Mouse (Mus musculus): ENCODE measurements around the gene Rps4x. TPM values are rescaled to one million over a fixed set of nuclear protein-coding genes. Genes with fewer than 3 reads are reported as not detected.

The Rps4x gene
- polyA plus RNA-seq, 1 experiment = 14.4 TPM

DNA sequence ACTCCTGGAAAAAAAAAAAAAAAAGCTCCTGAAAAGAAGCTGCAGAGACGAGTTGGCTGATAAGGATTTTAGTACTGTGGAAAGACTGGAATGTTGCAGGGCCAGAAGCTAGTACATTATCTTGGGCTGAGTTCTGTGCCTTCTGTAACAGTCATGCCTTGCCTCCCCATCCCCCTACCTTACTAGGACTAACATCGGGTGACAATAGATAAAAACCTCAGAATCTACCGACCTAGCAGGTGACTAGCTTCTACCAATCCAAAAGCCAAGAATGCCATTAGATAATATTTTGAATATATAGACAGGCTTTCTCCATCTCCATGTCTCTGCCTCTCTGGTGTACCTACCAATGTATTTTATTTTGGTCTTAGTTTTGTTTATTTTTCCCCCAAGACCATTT is 18.3 kb downstream of the Rps4x start:
- no peaks in the 10 kb centered on the region for H3K36me3 ChIP-seq (ENCODE audit: control insufficient read depth)
- H3K4me1 ChIP-seq (ENCODE audit: control insufficient read depth) = peaks cover 18% of the 10 kb centered on the region
- no peak overlapping the region for H3K4me3 ChIP-seq (replicated peaks)
- TF ChIP-seq GATA1 (IDR thresholded peaks at IDR 0.05; ENCODE audit: low read length) (no peak), TAL1 (IDR thresholded peaks at IDR 0.05; ENCODE audit: low read length) (no peak)
- H3K27me3 ChIP-seq (ENCODE audit: control insufficient read depth) = peaks cover 3% of the 10 kb centered on the region; the same call in 1 of the 2 replicates
- H3K9me3 ChIP-seq (ENCODE audit: control insufficient read depth, low read length) = no peaks in the 10 kb centered on the region

DNA sequence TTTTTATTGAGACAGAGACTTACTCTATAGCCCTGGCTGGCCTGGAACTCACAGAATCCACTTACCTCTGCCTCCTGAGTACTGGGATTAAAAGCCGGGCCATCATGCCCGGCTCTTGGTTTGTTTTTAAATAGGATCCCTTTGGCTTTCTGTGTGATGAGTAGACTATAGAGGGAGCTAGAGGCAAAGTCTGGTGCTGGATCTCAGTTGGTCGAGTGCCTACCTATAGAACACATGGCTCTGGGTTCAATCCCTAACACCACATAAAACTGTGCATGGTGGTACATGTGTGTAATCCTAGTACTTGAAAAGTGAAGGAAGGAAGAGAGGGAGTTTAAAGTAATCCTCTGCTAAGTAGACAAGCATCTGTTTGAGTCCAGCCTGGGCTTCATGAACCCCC is 19.1 kb downstream of the Rps4x start:
- Histone ChIP-seq H3K36me3 (ENCODE audit: control insufficient read depth) (no peaks in the 10 kb centered on the region), H3K4me1 (ENCODE audit: control insufficient read depth) (peaks cover 17% of the 10 kb centered on the region), H3K4me3 (replicated peaks) (no peak overlapping the region), H3K27me3 (ENCODE audit: control insufficient read depth) (peaks cover 3% of the 10 kb centered on the region; the same call in 1 of the 2 replicates), H3K9me3 (ENCODE audit: control insufficient read depth, low read length) (no peaks in the 10 kb centered on the region)
- TF ChIP-seq TAL1 (IDR thresholded peaks at IDR 0.05; ENCODE audit: low read length) = no peak
- TF ChIP-seq GATA1 (IDR thresholded peaks at IDR 0.05; ENCODE audit: low read length) = no peak

DNA sequence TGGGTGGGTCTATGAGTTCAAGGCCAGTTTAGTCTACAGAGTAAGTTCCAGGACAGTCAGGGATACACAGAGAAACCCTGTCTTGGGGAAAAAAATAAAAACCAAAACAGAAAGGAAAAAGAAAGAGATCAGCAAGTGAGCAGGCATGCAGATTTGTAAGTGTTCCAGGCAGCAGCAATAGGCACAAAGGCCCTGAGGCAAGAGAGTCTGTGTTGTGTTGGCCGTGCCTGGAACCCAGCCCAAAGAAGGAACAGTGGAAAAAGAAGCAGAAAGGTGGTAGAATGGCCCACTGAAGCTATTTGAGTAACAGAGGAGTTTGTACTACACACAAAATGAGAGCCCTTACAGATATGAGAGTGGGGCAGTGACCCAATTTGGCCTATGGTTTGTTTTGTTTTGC is 19.5 kb downstream of the Rps4x start:
- Histone ChIP-seq H3K4me3 (replicated peaks) (no peak overlapping the region), H3K9me3 (ENCODE audit: control insufficient read depth, low read length) (no peaks in the 10 kb centered on the region), H3K36me3 (ENCODE audit: control insufficient read depth) (no peaks in the 10 kb centered on the region), H3K27me3 (ENCODE audit: control insufficient read depth) (peaks cover 3% of the 10 kb centered on the region; the same call in 1 of the 2 replicates), H3K4me1 (ENCODE audit: control insufficient read depth) (peaks cover 17% of the 10 kb centered on the region)
- TF ChIP-seq TAL1 (IDR thresholded peaks at IDR 0.05; ENCODE audit: low read length) = no peak
- no peak for TF ChIP-seq GATA1 (IDR thresholded peaks at IDR 0.05; ENCODE audit: low read length)

DNA sequence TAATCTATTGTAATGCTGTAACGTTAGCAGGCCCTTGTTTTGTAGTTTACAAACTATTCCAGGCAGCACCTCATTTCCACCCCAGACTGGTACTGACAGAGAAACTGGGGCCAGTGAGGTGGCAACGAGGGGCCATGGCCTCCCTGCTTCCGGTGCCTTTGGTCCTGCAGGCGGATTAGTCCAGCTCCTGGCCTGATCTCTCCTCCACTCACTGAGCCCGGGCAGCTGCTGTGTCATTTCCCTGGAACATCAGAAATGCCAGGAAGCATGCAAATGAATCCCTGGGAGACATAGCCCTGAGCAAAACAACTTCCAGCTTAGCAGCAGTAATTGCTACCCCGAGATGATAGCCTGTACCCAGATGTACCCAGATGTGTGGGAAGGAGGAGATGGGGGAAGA is 22.2 kb downstream of the Rps4x start:
- H3K4me1 ChIP-seq (ENCODE audit: control insufficient read depth) = peaks cover 16% of the 10 kb centered on the region
- no peaks in the 10 kb centered on the region for H3K36me3 ChIP-seq (ENCODE audit: control insufficient read depth)
- peaks cover 3% of the 10 kb centered on the region; the same call in 1 of the 2 replicates for H3K27me3 ChIP-seq (ENCODE audit: control insufficient read depth)
- no peak for TF ChIP-seq GATA1 (IDR thresholded peaks at IDR 0.05; ENCODE audit: low read length)
- TF ChIP-seq TAL1 (IDR thresholded peaks at IDR 0.05; ENCODE audit: low read length) = no peak
- no peaks in the 10 kb centered on the region for H3K9me3 ChIP-seq (ENCODE audit: control insufficient read depth, low read length)
- no peak overlapping the region for H3K4me3 ChIP-seq (replicated peaks)

GRCm38 (mm10) chrX:102166521-102166920 is 22.7 kb downstream of the Rps4x start:
- Histone ChIP-seq H3K36me3 (ENCODE audit: control insufficient read depth) (no peaks in the 10 kb centered on the region), H3K4me1 (ENCODE audit: control insufficient read depth) (peaks cover 12% of the 10 kb centered on the region), H3K27me3 (ENCODE audit: control insufficient read depth) (peaks cover 3% of the 10 kb centered on the region; the same call in 1 of the 2 replicates), H3K9me3 (ENCODE audit: control insufficient read depth, low read length) (no peaks in the 10 kb centered on the region), H3K4me3 (replicated peaks) (no peak overlapping the region)
- TF ChIP-seq TAL1 (IDR thresholded peaks at IDR 0.05; ENCODE audit: low read length) = no peak

DNA sequence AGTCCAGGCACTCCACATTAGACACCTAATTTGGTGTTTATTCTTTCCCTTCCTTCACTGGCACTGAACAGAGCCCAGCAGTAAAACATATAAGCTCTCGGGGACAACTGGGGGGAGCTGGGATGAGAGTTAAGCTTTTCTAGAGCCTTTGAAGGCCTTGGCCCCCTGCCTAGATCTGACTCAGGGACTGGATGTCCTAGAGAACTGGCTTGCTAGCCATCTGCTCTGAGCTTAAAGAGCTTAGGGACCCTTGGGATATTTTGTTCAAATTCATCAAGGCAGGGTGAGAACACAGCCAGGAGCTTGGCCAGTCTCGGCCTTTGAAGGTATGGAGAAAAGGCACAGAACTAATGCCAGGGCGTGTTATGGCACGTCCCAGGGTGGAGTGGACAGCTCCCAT is 25.7 kb downstream of the Rps4x start:
- Histone ChIP-seq H3K27me3 (ENCODE audit: control insufficient read depth) (peaks cover 3% of the 10 kb centered on the region; the same call in 1 of the 2 replicates), H3K4me1 (ENCODE audit: control insufficient read depth) (no peaks in the 10 kb centered on the region), H3K4me3 (replicated peaks) (no peak overlapping the region), H3K9me3 (ENCODE audit: control insufficient read depth, low read length) (no peaks in the 10 kb centered on the region), H3K36me3 (ENCODE audit: control insufficient read depth) (no peaks in the 10 kb centered on the region)
- TF ChIP-seq TAL1 (IDR thresholded peaks at IDR 0.05; ENCODE audit: low read length) (no peak), GATA1 (IDR thresholded peaks at IDR 0.05; ENCODE audit: low read length) (no peak)

- Histone ChIP-seq H3K4me1 (ENCODE audit: control insufficient read depth) (peaks cover under 1% of the 10 kb centered on the region; the same call in 1 of the 2 replicates), H3K9me3 (ENCODE audit: control insufficient read depth, low read length) (no peaks in the 10 kb centered on the region), H3K27me3 (ENCODE audit: control insufficient read depth) (peaks cover 3% of the 10 kb centered on the region; the same call in 1 of the 2 replicates), H3K36me3 (ENCODE audit: control insufficient read depth) (no peaks in the 10 kb centered on the region), H3K4me3 (replicated peaks) (no peak overlapping the region)
- TF ChIP-seq GATA1 (IDR thresholded peaks at IDR 0.05; ENCODE audit: low read length) (no peak), TAL1 (IDR thresholded peaks at IDR 0.05; ENCODE audit: low read length) (no peak)
These were observed 26.1 kb downstream of the Rps4x start for GRCm38 (mm10) chrX:102163096-102163495.

GRCm38 (mm10) chrX:102160528-102160927 is 28.7 kb downstream of the Rps4x start:
- TF ChIP-seq TAL1 (IDR thresholded peaks at IDR 0.05; ENCODE audit: low read length) = no peak
- TF ChIP-seq GATA1 (IDR thresholded peaks at IDR 0.05; ENCODE audit: low read length) = no peak
- Histone ChIP-seq H3K36me3 (ENCODE audit: control insufficient read depth) (no peaks in the 10 kb centered on the region; the same call in 1 of the 2 replicates), H3K27me3 (ENCODE audit: control insufficient read depth) (no peaks in the 10 kb centered on the region), H3K4me3 (replicated peaks) (no peak overlapping the region), H3K4me1 (ENCODE audit: control insufficient read depth) (peaks cover 12% of the 10 kb centered on the region), H3K9me3 (ENCODE audit: control insufficient read depth, low read length) (peaks cover 2% of the 10 kb centered on the region; the same call in 1 of the 2 replicates)

- Histone ChIP-seq H3K36me3 (ENCODE audit: control insufficient read depth) (no peaks in the 10 kb centered on the region; the same call in none of the 2 replicates), H3K4me3 (replicated peaks) (no peak overlapping the region), H3K27me3 (ENCODE audit: control insufficient read depth) (no peaks in the 10 kb centered on the region), H3K9me3 (ENCODE audit: control insufficient read depth, low read length) (peaks cover 2% of the 10 kb centered on the region; the same call in 1 of the 2 replicates), H3K4me1 (ENCODE audit: control insufficient read depth) (peaks cover 14% of the 10 kb centered on the region)
- TF ChIP-seq GATA1 (IDR thresholded peaks at IDR 0.05; ENCODE audit: low read length) = no peak
- no peak for TF ChIP-seq TAL1 (IDR thresholded peaks at IDR 0.05; ENCODE audit: low read length)
These were observed 29.4 kb downstream of the Rps4x start for GRCm38 (mm10) chrX:102159778-102160177.

GRCm38 (mm10) chrX:102157423-102157791 is 31.8 kb downstream of the Rps4x start:
- Histone ChIP-seq H3K4me3 (replicated peaks) (peak overlapping the region; percentile 87), H3K27me3 (ENCODE audit: control insufficient read depth) (no peaks in the 10 kb centered on the region), H3K36me3 (ENCODE audit: control insufficient read depth) (peaks cover 16% of the 10 kb centered on the region), H3K4me1 (ENCODE audit: control insufficient read depth) (peaks cover 22% of the 10 kb centered on the region), H3K9me3 (ENCODE audit: control insufficient read depth, low read length) (peaks cover 2% of the 10 kb centered on the region; the same call in 1 of the 2 replicates)
- TF ChIP-seq TAL1 (IDR thresholded peaks at IDR 0.05; ENCODE audit: low read length) (no peak), GATA1 (IDR thresholded peaks at IDR 0.05; ENCODE audit: low read length) (no peak)

Measured in erythroblast, embryonic 14.5 days (primary cell).